Mouse (Mus musculus) adipocyte (in vitro differentiated cells): ENCODE results near the gene Rpp25l.
"Not testable (repeated sequence)": the region's sequence is repeated elsewhere in the genome, so short reads cannot be mapped to it uniquely, and the experiment has no call there.

ENCODE experiments used
- DNase-seq: peaks from one replicate; pipeline ENCODE4 v3.0.0-alpha.2; 2016; ENCODE audit warnings: low spot score

Rpp25l gene

GRCm38 (mm10) chr4:41696930-41697841 lies 16.1 kb downstream of the Rpp25l start, which contains the start of gene Cntfr:
TSS of gene Cntfr (minus strand) at chr4:41697089.
- not testable (repeated sequence) for DNase-seq

GRCm38 (mm10) chr4:41696452-41696851 lies 16.9 kb downstream of the Rpp25l start:
- DNase-seq: not testable (repeated sequence)

GRCm38 (mm10) chr4:41695800-41696199 lies 17.5 kb downstream of the Rpp25l start:
- DNase-seq: not testable (repeated sequence)

- DNase-seq: not testable (repeated sequence)
Measured at GRCm38 (mm10) chr4:41693511-41693910, 19.8 kb downstream of the Rpp25l start.

GRCm38 (mm10) chr4:41690014-41690413 lies 23.3 kb downstream of the Rpp25l start:
- DNase-seq: not testable (repeated sequence)

- not testable (repeated sequence) for DNase-seq
Measured at GRCm38 (mm10) chr4:41688562-41688961, 24.8 kb downstream of the Rpp25l start.

- DNase-seq: not testable (repeated sequence)
Measured at GRCm38 (mm10) chr4:41685882-41686492, 27.3 kb downstream of the Rpp25l start.

- not testable (repeated sequence) for DNase-seq
Measured at GRCm38 (mm10) chr4:41684931-41685453, 28.3 kb downstream of the Rpp25l start.

- not testable (repeated sequence) for DNase-seq
Measured at GRCm38 (mm10) chr4:41684131-41684930, 29.0 kb downstream of the Rpp25l start.

GRCm38 (mm10) chr4:41683303-41683702 lies 30.0 kb downstream of the Rpp25l start:
- not testable (repeated sequence) for DNase-seq

- no peak for DNase-seq
Measured at GRCm38 (mm10) chr4:41682789-41683188, 30.5 kb downstream of the Rpp25l start.

- no peak for DNase-seq
Measured at GRCm38 (mm10) chr4:41681947-41682346, 31.4 kb downstream of the Rpp25l start.

GRCm38 (mm10) chr4:41681176-41681575 lies 32.2 kb downstream of the Rpp25l start:
- no peak for DNase-seq

GRCm38 (mm10) chr4:41679291-41679690 lies 34.0 kb downstream of the Rpp25l start:
- no peak for DNase-seq

GRCm38 (mm10) chr4:41678863-41679262 lies 34.5 kb downstream of the Rpp25l start:
- DNase-seq: no peak

GRCm38 (mm10) chr4:41677006-41677629 lies 36.2 kb downstream of the Rpp25l start:
- DNase-seq: no peak

GRCm38 (mm10) chr4:41676248-41677005 lies 36.9 kb downstream of the Rpp25l start:
- DNase-seq: no peak

- no peak for DNase-seq
Measured at GRCm38 (mm10) chr4:41673186-41673585, 40.1 kb downstream of the Rpp25l start.

- DNase-seq: no peak
Measured at GRCm38 (mm10) chr4:41672522-41672963, 40.8 kb downstream of the Rpp25l start.

GRCm38 (mm10) chr4:41671963-41672480 lies 41.3 kb downstream of the Rpp25l start:
- no peak for DNase-seq
